Mouse (Mus musculus) hindbrain, embryonic 16.5 days (tissue): ENCODE data around the gene Mgarp. TPM values are rescaled to one million over a fixed set of nuclear protein-coding genes. Genes with fewer than 3 reads are reported as not detected.

Experiments used
- ATAC-seq: fragments of 200-750 bp; cut with Nextera tagmentation; 2 replicates; pipeline ENCODE4 v1.8.0; 2017; ENCODE audit warnings: moderate TSS enrichment, moderate library complexity
- H3K27ac ChIP-seq: fragments of 300-500 bp; sonication (generic); 2 replicates; pipeline ENCODE4 v1.5.1; 2014; ENCODE audit warnings: low read depth, mild to moderate bottlenecking, control low read depth, low read length, moderate library complexity
- H3K27me3 ChIP-seq: fragments of 300-500 bp; sonication (generic); replicated peaks from 2 replicates; pipeline ENCODE4 v1.6.1; 2014; ENCODE audit warnings: low read length; ENCODE audit not compliant: control insufficient read depth, insufficient read depth
- H3K36me3 ChIP-seq: fragments of 300-500 bp; sonication (generic); 2 replicates; pipeline ENCODE4 v1.6.1; 2014; ENCODE audit warnings: mild to moderate bottlenecking, low read length, moderate library complexity, mixed read lengths; ENCODE audit not compliant: control insufficient read depth, insufficient read depth
- H3K4me1 ChIP-seq: fragments of 300-500 bp; sonication (generic); 2 replicates; pipeline ENCODE4 v1.6.1; 2014; ENCODE audit warnings: low read depth, low read length; ENCODE audit not compliant: control insufficient read depth, insufficient read depth
- H3K4me2 ChIP-seq: fragments of 300-500 bp; sonication (generic); 2 replicates; pipeline ENCODE4 v1.6.1; 2014; ENCODE audit warnings: mild to moderate bottlenecking, low read length, control low read depth, moderate library complexity
- H3K4me3 ChIP-seq: fragments of 300-500 bp; sonication (generic); 2 replicates; pipeline ENCODE4 v1.5.1; 2014; ENCODE audit warnings: mild to moderate bottlenecking, low read length, control low read depth, moderate library complexity
- H3K9ac ChIP-seq: fragments of 300-500 bp; sonication (generic); 2 replicates; pipeline ENCODE4 v1.6.1; 2014; ENCODE audit warnings: low read depth, mild to moderate bottlenecking, control low read depth, low read length, moderate library complexity
- H3K9me3 ChIP-seq: fragments of 300-500 bp; sonication (generic); 2 replicates; pipeline ENCODE4 v1.6.1; 2014; ENCODE audit warnings: mild to moderate bottlenecking, low read length, moderate library complexity; ENCODE audit not compliant: control insufficient read depth
- WGBS: fragments of 180-500 bp; shearing (Covaris S2); extraction: QIAGEN DNeasy Blood & Tissue Kit; methylation state at CpG from one replicate; pipeline ENCODE4 v1.1.7; 2014; 5-methylcytosine and 5-hydroxymethylcytosine counted together
- polyA plus RNA-seq: library from polyadenylated mRNA; unstranded; fragments of >200 nt; fragmentation: Nextera tagmentation; extraction: Ambion mirVana; gene quantifications from 2 replicates; pipeline ENCODE4 v1.2.1, GENCODE M21; 2015

Gene Mgarp
- polyA plus RNA-seq, 1 experiment from 2014 or later = 1.8 TPM

DNA sequence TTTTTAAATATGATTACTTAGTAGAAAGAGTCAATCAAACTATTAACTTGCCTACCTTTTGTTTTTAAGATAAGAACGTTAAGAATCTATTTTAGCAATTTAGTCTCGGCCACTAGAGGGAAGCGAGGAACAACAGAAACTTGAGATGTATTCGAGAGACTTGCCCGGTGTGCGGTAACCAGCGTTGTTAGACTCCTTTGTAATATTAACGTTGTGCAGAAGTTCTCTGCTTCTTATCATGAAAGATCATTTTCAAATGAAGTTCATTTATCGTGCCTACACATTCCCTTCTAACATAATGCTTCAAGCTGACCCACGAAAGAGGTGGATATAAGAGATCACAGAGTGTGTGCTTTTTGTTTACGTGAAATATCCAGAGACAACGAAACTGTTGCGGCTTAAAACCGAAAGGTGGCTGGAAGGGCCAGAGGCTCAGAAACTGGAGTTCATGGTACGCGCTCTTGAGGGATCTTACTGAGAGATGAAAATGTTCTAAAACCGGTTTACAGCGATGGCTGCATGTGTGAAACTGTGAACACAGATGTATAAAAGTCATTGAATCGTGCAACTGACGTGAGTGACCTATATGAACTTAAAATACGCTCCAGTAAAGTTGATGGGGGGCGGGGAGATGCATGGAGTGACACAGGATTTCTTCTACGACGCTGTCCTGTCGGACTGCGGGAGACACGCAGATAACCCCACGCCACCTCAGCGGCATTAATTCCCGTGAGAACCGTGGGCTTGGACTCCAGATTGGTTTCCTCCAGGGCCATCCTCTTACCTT lies 18.5 kb downstream of the Mgarp start:
- 49% methylated on average over 31 of the region's 31 CpGs for WGBS
- Histone ChIP-seq H3K9me3 (no peaks in the 10 kb centered on the region), H3K4me2 (peak overlapping the region; percentile 51), H3K27ac (no peak overlapping the region), H3K4me1 (no peaks in the 10 kb centered on the region), H3K9ac (peak overlapping the region; percentile 14; the same call in 1 of the 2 replicates), H3K27me3 (no peaks in the 10 kb centered on the region), H3K4me3 (peak overlapping the region; percentile 27), H3K36me3 (no peaks in the 10 kb centered on the region)
- no peak for ATAC-seq

DNA sequence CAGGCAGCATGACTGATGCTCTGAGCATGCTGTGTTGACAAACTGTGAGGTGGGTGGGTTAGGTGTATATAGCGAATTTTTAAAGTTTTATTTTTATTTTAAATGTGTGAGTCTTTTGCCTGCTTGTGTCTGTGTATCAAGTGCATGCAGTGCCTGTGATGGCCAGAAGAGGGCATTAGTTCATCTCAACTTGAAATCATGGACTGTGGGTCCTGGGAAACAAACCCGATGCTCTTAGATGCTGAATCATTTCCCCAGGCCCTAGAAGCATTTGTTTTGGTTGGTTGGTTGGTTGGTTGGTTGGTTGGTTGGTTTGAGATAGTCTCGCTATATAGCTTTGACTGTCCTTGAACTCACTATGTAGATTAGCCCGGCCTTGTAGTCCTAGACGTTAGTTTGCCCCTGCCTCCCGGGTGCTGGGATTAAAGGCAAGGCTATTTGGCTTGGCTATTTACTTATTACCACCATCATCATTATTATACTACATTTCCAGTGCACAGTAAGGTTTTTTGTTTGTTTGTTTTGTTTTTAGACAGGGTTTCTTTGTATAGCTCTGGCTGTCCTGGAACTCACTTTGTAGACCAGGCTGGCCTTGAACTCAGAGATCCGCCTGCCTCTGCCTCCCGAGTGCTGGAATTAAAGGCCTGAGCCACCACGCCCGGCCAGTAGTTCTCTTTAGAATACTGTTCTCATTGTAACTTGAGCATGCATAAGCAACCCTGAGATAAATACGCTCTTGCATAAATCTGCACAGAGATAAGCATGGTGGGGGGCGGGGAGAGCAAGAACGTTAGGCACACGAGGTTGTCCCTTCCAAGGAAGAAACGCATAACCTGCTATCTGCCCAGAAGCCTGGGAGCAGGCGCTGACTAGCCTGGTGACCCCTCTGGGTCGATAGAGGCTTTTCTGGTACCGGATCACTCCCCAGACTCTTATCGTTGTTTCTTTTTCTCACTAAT lies 21.0 kb downstream of the Mgarp start:
- Histone ChIP-seq H3K4me3 (no peak overlapping the region), H3K27me3 (no peaks in the 10 kb centered on the region), H3K9ac (no peak overlapping the region), H3K4me2 (no peak overlapping the region), H3K4me1 (no peaks in the 10 kb centered on the region), H3K27ac (no peak overlapping the region), H3K9me3 (no peaks in the 10 kb centered on the region), H3K36me3 (no peaks in the 10 kb centered on the region)
- ATAC-seq = no peak
- WGBS = 86% methylated on average over 19 of the region's 19 CpGs

GRCm38 (mm10) chr3:51373544-51373943 lies 23.0 kb downstream of the Mgarp start:
- Histone ChIP-seq H3K4me1 (no peaks in the 10 kb centered on the region), H3K27me3 (no peaks in the 10 kb centered on the region), H3K9ac (no peak overlapping the region), H3K9me3 (no peaks in the 10 kb centered on the region), H3K4me3 (no peak overlapping the region), H3K4me2 (no peak overlapping the region), H3K36me3 (no peaks in the 10 kb centered on the region), H3K27ac (no peak overlapping the region)
- 79% methylated on average over 5 of the region's 5 CpGs for WGBS
- no peak for ATAC-seq

GRCm38 (mm10) chr3:51372883-51373282 lies 23.7 kb downstream of the Mgarp start:
- Histone ChIP-seq H3K4me3 (no peak overlapping the region), H3K27me3 (no peaks in the 10 kb centered on the region), H3K4me2 (no peak overlapping the region), H3K9ac (no peak overlapping the region), H3K36me3 (no peaks in the 10 kb centered on the region), H3K4me1 (no peaks in the 10 kb centered on the region), H3K27ac (no peak overlapping the region), H3K9me3 (no peaks in the 10 kb centered on the region)
- no peak for ATAC-seq
- 83% methylated on average over 5 of the region's 5 CpGs for WGBS

DNA sequence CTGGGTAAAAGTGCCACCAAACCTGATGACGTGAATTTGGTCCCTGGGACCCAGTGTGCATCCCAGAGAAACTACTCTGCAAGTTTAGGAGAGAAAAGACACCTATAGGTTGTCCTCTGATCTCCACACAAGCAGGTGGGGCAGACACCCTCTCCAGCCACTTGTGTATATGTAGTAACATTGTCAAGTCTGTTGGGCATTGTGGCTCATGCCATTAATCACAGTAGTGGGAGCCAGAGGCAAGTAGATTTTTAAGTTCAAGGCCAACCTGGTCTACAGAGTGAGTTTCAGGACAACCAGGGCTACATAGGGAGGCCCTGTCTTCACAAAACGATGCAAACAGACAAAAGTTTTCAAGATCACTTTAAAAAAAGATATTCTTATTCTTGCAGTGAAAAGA lies 24.7 kb downstream of the Mgarp start:
- Histone ChIP-seq H3K27ac (no peak overlapping the region), H3K27me3 (no peaks in the 10 kb centered on the region), H3K4me3 (no peak overlapping the region), H3K36me3 (no peaks in the 10 kb centered on the region), H3K9me3 (no peaks in the 10 kb centered on the region), H3K4me2 (no peak overlapping the region), H3K4me1 (no peaks in the 10 kb centered on the region), H3K9ac (no peak overlapping the region)
- ATAC-seq = no peak
- WGBS = 77% methylated on average over 2 of the region's 2 CpGs

DNA sequence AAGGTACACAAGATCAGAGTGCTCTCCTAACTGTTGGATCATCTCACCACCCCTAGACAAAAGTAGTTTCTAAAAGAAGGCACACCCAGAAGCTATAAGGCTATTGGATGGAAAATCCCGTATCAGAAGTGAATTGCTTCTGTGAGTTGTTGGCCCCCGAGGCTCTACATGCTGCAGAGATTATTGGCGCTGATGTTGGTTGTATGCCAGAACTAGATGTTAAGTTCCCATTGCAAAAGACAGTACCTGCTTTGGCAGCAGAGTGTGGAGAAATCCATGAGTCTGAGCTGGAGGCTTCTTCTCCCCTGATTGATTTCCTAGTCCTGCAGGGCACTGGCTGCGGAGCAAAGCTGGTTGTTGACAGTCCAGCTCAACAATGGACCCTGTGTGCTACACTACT lies 28.5 kb downstream of the Mgarp start:
- Histone ChIP-seq H3K9me3 (no peaks in the 10 kb centered on the region), H3K4me2 (no peak overlapping the region), H3K27ac (no peak overlapping the region), H3K36me3 (no peaks in the 10 kb centered on the region), H3K4me1 (peaks cover 6% of the 10 kb centered on the region), H3K9ac (no peak overlapping the region), H3K27me3 (no peaks in the 10 kb centered on the region; the same call in 1 of the 2 replicates), H3K4me3 (no peak overlapping the region)
- ATAC-seq = no peak
- 75% methylated on average over 4 of the region's 4 CpGs for WGBS

DNA sequence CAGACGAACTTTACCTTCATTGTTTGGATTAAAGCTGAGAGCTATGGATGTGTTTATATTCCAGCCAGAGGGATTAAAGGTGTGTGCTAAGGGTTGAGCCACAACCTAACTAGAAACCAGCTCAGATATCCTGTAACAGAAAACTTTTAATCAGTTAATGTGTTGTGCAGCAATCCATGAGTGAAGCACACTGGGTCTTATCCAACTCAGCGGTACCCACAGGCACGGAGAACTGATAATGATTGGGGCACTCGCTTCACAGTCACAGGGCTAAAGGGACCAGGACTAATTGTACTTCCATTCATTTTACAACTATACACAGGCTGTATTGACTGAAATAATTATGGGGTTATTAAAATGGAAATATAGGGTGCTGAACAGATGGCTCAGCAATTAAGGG lies 29.6 kb downstream of the Mgarp start:
- H3K27me3 ChIP-seq = no peaks in the 10 kb centered on the region; the same call in 1 of the 2 replicates
- no peak overlapping the region for H3K4me3 ChIP-seq
- H3K4me2 ChIP-seq = no peak overlapping the region
- H3K9ac ChIP-seq = no peak overlapping the region
- no peaks in the 10 kb centered on the region for H3K9me3 ChIP-seq
- H3K4me1 ChIP-seq = peaks cover 6% of the 10 kb centered on the region
- WGBS = 61% methylated on average over 4 of the region's 4 CpGs
- no peak for ATAC-seq
- H3K36me3 ChIP-seq = no peaks in the 10 kb centered on the region
- H3K27ac ChIP-seq = no peak overlapping the region

DNA sequence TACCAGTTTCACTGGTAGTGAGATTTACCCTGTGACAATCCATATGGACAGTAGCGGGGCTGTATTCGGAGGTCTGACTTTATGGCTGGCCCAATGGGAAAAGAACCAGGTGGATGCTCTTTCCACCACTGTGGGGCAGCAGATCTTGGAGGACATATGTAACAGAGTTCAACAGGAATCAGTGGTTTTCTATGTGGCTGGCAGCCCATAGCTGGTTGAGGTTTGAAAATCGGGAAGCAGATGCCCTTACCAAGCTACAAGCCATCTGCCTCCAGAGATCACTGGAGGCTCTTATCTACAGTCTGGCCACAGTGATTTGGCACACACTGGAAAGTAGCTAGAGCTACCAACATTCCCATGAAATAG lies 31.0 kb downstream of the Mgarp start:
- Histone ChIP-seq H3K27ac (no peak overlapping the region; the same call in 1 of the 2 replicates), H3K27me3 (no peaks in the 10 kb centered on the region; the same call in 1 of the 2 replicates), H3K9ac (no peak overlapping the region; the same call in 1 of the 2 replicates), H3K36me3 (no peaks in the 10 kb centered on the region), H3K4me2 (peak overlapping the region; percentile 90), H3K9me3 (no peaks in the 10 kb centered on the region), H3K4me3 (peak overlapping the region; percentile 46), H3K4me1 (peaks cover 6% of the 10 kb centered on the region)
- 10% methylated on average over 3 of the region's 3 CpGs for whole genome bisulfite sequencing
- ATAC-seq = no peak
